Mouse (Mus musculus) layer of hippocampus, adult 8-10 months (tissue): ENCODE data around the gene Hdac7. TPM values are rescaled to one million over a fixed set of nuclear protein-coding genes. Genes with fewer than 3 reads are reported as not detected.

ENCODE experiments used
- DNase-seq, 2 experiments: peaks; one replicate each; pipeline ENCODE4 v3.0.0; 2022; ENCODE audit warnings: low spot score in 2 of 2
- total RNA-seq, 4 experiments: library from RNA; stranded (reverse); gene quantifications; 2 replicates each; pipeline ENCODE4 v1.2.4; 2022

Gene Hdac7
- total RNA-seq, 4 experiments from 2014 or later = 28.0 to 41.5 (median 34.1) TPM

- no peak for DNase-seq
These were observed 27.9 kb downstream of the Hdac7 start for GRCm38 (mm10) chr15:97816199-97816994.

DNA sequence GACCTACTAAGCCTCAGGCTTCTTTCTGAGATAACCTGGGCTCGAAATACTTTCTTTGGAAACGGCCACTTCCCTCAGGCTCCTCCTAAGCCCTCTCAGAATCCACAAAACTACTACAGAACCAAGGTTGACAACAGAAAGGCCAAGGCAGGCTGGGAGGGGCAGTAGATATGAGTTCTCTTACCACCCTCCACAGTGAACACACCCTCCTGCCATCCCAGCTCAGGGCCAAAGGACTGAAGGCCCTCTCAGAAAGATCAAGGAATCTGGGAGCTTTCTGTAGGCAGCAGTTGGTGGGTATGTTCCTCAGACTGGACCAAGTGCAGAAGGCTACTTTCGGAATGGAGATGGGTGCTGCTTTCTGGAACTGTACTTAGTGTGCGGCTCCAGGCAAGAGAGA lies 29.0 kb downstream of the Hdac7 start:
- DNase-seq = no peak

DNA sequence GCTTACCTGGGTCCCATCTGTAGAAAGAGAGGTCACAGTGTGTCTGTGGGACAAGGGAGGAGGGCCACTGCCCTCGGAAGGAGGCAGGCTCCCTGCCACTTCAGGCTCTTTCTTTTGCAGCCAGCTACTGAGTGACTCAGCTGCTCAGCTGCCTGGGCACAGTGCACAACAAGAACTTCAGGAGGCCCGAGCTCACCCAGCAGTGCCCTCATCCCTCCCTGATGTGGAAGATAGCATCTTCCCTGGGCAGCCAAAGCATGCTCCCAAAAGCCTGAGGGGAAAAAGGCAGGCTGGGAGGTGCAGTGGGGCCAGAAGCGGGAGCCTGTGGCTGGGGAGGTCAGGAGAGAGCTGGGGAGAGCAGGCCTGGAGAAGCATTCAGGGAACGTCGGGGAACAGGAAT lies 29.6 kb downstream of the Hdac7 start:
- no peak for DNase-seq

- DNase-seq = no peak
These were observed 30.7 kb downstream of the Hdac7 start for GRCm38 (mm10) chr15:97813452-97814204.

DNA sequence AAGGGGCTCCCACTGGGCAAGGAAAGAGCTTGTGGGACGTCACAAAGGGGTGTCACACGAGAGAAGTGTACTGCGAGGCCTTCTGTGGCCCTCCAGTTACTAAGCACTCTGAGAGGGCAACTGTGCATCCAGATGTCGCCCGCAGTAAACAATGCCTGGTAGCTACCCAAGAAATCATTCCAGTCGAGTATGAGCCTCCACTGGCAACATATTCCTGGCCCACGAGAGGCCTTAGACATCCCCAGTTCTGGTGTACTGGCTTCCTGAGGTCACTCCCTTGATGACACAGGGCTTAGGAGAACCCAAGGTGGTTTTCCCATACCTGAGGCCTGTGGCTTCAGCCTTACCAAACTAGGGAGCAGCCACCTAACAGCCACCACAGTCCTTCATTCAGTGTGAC lies 31.4 kb downstream of the Hdac7 start:
- no peak for DNase-seq

DNA sequence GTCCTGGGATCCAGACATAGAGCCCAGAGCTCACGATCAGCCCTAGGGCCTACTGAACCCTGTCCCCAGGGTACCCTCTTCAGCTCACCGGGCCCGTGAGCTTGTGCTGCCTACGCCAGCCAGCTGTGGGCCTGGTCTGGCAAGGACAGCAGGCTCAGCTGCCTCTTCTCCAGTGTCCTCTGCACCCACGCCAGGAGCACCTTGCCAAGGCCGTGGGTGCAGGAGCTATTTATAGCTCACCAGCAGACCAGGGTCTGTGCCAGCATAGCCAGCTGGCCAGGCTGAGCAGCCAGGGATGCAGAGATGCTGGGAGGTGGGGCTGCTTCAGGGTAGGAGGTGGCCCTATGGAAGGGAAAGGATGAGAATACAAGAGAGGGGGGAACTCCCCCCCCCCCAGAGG lies 32.2 kb downstream of the Hdac7 start:
- peak; percentile 83 to 88 for DNase-seq

DNA sequence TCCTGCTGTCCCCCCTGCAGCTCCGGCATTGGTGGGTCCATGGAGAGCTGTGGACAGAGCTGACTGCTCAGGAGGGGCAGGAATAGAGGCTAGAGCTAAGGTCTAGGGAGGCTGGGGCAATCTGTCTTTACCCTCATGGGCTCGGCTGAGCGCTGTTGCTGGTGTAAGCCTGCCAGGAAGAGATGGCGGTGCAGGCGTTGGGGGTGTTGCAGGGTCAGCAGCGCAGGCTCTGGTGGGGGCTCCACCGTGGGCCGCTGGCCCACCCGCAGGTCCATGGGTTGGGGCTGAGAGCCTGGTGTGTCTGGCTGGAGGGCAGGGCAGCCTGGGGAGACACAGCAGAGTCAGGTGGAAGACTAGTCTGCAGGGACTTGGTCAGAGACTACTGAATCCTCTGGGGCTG lies 33.0 kb downstream of the Hdac7 start:
- no peak for DNase-seq

GRCm38 (mm10) chr15:97810399-97810798 lies 33.9 kb downstream of the Hdac7 start:
- no peak for DNase-seq

DNA sequence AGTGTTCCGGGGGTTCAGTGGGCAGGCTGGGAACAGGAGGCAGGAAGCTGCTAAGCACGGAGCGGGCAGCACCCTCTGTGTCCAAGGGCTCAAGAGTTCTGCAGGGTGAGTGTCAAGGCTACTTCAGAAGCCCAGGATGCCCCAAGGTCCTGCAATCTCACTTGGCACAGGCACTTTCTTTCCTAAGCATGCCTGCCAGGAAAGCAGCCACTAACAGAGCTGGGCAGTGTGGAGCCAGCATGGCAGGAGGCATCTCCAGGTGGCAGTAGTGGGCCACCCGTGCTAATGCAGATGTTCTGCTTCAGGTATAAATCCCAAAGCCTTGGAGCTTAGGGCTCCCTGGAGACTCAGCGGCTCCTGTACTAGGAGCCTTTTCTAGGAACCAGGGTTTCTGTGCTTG lies 34.4 kb downstream of the Hdac7 start:
- no peak for DNase-seq

DNA sequence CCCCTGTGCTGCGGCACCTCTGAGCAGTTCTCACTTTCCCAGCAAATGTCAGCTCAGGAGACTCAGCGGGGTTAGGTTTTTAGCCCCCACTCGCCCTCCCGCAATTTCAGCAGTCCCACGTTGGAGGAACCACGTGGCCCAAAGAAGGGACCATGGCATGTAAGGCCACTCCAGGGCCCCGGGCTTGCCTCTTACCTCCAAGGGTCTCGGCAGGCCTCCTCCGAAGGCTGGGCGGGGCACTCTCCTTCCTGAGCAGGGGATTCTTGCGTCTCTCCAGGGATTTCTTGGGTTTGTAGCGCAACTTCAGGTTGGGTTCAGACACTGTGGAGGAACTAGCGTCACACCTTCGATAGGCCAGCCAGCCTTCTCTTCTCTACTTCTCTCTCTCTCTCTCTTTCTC lies 35.1 kb downstream of the Hdac7 start:
- no peak for DNase-seq

GRCm38 (mm10) chr15:97808532-97808931 lies 35.8 kb downstream of the Hdac7 start:
- DNase-seq = no peak

DNA sequence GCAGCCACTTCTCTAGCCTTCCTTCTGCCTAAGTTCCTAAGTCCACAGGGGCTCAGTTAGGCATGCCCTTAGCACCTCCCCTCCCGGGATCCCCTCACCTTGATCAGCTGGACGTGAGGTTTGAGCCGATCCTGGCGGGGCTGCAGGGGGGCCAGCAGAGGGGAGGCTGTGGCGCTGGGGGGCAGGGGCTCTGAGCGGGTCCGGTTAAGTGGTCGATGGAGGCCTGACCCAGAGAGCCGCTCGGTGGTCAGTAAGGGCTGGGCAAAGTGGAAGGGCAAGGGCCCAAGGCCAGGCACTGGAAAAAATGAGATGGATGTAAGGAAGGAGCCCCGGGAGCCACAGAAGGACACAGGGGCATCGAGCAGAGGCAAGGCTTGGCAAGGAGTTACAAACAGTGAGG lies 36.4 kb downstream of the Hdac7 start:
- no peak for DNase-seq

- no peak for DNase-seq
These were observed 41.7 kb downstream of the Hdac7 start for GRCm38 (mm10) chr15:97802575-97802974.

GRCm38 (mm10) chr15:97801811-97802210 lies 42.5 kb downstream of the Hdac7 start:
- no peak for DNase-seq

DNA sequence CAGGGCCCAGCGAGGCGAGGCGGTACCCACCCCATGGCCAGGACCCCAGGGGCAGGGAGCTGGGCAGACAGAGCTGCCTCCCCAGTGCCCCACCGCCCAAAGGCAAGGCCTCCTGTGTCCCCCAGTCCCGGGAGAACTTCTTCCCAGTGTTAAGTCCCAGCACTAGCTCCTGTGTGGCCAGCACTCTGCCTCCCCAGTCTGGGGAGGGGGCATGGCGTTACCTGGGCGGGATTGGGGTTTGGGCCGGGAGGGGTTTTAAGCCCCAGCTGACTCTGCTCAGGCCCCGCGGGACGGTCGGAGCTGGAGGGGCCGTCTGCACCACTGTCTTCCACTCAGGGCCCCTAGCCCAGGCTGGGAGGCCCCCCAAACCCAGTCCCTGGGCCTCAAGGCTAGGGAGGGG lies 43.4 kb downstream of the Hdac7 start:
- no peak for DNase-seq

DNA sequence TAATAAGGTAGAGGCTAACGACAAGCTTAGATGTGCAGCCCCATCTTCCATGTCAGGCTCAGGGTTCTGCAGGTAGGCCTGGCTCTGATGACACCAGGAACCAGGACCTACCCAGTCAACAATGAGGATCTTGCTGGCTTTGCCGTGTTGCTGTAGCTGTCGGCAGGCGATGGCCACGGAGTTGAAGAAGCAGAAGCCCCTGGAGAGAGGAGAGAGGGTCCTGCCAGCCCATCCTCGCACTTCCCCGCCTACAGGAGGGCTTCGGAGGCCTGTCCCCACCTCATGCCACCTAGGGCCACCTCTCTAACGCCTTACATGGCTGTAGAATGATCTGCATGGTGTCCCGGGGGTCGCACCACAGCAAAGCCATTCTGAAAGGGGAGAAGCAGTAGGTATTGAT lies 44.9 kb downstream of the Hdac7 start:
- no peak for DNase-seq

- no peak for DNase-seq
These were observed 46.2 kb downstream of the Hdac7 start for GRCm38 (mm10) chr15:97798134-97798533.

- no peak for DNase-seq
These were observed 47.5 kb downstream of the Hdac7 start for GRCm38 (mm10) chr15:97796674-97797310.

GRCm38 (mm10) chr15:97795559-97796235 lies 48.6 kb downstream of the Hdac7 start:
- DNase-seq = no peak

DNA sequence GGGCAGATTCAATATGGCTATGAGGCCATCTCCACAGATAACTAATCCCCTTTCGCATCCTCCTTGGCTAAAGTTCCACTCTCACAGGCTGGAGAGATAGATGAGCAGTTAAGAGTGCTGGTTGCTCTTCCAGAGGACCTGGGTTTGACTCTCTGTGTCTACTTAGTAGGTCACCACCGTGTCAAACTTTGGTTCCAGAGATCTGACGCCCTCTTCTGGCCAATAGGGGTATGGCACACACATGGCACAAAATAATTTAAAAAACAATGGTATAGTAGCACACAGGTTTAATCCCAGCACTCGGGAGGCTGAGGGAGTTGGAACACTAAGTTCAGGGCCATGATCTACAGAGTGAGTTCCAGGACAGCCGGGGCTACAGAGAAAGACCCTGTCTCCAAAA lies 50.0 kb downstream of the Hdac7 start:
- DNase-seq = no peak

DNA sequence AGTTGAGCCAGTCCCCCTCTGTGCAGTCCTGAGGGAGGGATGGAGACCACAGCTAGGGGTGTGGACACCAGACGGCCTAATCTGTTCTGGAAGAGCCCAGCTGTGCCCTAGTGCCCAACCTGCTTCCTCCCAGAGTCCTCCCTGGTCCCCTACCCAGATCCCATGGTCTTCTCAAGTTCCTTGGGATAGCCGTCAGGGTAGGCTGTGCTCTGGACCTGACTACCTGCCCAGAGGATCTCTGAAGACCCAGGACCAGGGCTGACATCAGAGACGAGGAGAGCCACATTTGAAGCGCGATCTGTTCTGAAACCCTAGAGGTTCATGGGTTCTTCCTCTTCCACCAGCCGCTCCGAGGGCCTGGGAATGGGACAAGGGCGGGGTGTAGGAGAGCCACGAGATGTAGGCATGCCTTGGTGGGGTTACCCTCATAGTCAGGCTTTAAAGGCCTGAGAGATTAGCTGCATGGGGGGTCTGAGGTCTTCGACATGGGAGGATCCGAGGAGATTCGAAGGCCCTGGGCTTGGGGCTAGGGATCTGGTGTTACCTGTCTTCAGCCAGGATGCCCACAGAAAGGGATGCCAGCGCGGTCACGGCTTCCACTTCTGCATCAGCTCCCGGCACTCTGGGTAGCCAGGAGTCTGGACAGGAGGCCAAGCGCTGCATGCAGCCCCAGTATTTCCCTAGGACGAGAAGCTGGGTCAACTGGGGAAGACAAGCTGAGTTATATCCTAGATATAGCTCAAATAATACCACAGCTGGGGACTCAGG lies 50.7 kb downstream of the Hdac7 start:
- DNase-seq = no peak
